Mouse (Mus musculus) midbrain, embryonic 16.5 days (tissue): ENCODE measurements at regions not wholly inside any gene's neighbourhood (a gene's known extent, or its start where the extent isn't known, plus 50 kb on each side); places are given as distances from the start of the nearest gene placed in this dataset.

Experiments used
- ATAC-seq: fragments of 200-750 bp; cut with Nextera tagmentation; 2 replicates; pipeline ENCODE4 v1.8.0; 2017; ENCODE audit warnings: moderate TSS enrichment
- H3K27ac ChIP-seq: fragments of 300-500 bp; sonication (generic); 2 replicates; pipeline ENCODE4 v1.5.1; 2014; ENCODE audit warnings: mild to moderate bottlenecking, low read length, mixed read lengths
- H3K27me3 ChIP-seq: fragments of 300-500 bp; sonication (generic); 2 replicates; pipeline ENCODE4 v1.6.1; 2014; ENCODE audit warnings: low read depth, low read length, mixed read lengths; ENCODE audit not compliant: control insufficient read depth, insufficient read depth
- H3K36me3 ChIP-seq: fragments of 300-500 bp; sonication (generic); 2 replicates; pipeline ENCODE4 v1.6.1; 2014; ENCODE audit warnings: mild to moderate bottlenecking, low read length, moderate library complexity, mixed read lengths; ENCODE audit not compliant: control insufficient read depth, insufficient read depth
- H3K4me1 ChIP-seq: fragments of 300-500 bp; sonication (generic); 2 replicates; pipeline ENCODE4 v1.6.1; 2014; ENCODE audit warnings: mild to moderate bottlenecking, low read length, mixed read lengths; ENCODE audit not compliant: control insufficient read depth, insufficient read depth
- H3K4me2 ChIP-seq: fragments of 300-500 bp; sonication (generic); 2 replicates; pipeline ENCODE4 v1.6.1; 2014; ENCODE audit warnings: mild to moderate bottlenecking, low read length, mixed read lengths
- H3K4me3 ChIP-seq: fragments of 300-500 bp; sonication (generic); 2 replicates; pipeline ENCODE4 v1.5.1; 2014; ENCODE audit warnings: low read depth, mild to moderate bottlenecking, low read length, moderate library complexity, mixed read lengths
- H3K9ac ChIP-seq: fragments of 300-500 bp; sonication (generic); 2 replicates; pipeline ENCODE4 v1.6.1; 2014; ENCODE audit warnings: low read depth, low read length, mixed read lengths
- H3K9me3 ChIP-seq: fragments of 300-500 bp; sonication (generic); replicated peaks from 2 replicates; pipeline ENCODE4 v1.6.1; 2014; ENCODE audit warnings: mild to moderate bottlenecking, low read length, mixed read lengths; ENCODE audit not compliant: control insufficient read depth, poor library complexity, severe bottlenecking
- WGBS: fragments of 180-500 bp; shearing (Covaris S2); extraction: QIAGEN DNeasy Blood & Tissue Kit; methylation state at CpG from one replicate; pipeline ENCODE4 v1.1.7; 2014; 5-methylcytosine and 5-hydroxymethylcytosine counted together

- Histone ChIP-seq H3K9ac (no peak overlapping the region), H3K4me2 (no peak overlapping the region), H3K9me3 (no peaks in the 10 kb centered on the region), H3K27ac (no peak overlapping the region), H3K27me3 (no peaks in the 10 kb centered on the region), H3K4me1 (no peaks in the 10 kb centered on the region), H3K4me3 (no peak overlapping the region), H3K36me3 (no peaks in the 10 kb centered on the region)
- no peak for ATAC-seq
These were observed 93.6 kb upstream of the Tnr start for GRCm38 (mm10) chr1:159429926-159430325.

GRCm38 (mm10) chr1:159433521-159433920, 90.0 kb upstream of the Tnr start:
- Histone ChIP-seq H3K9ac (no peak overlapping the region), H3K4me3 (no peak overlapping the region), H3K27me3 (no peaks in the 10 kb centered on the region), H3K27ac (no peak overlapping the region), H3K4me1 (no peaks in the 10 kb centered on the region), H3K9me3 (no peaks in the 10 kb centered on the region), H3K36me3 (no peaks in the 10 kb centered on the region), H3K4me2 (no peak overlapping the region)
- ATAC-seq = no peak
- WGBS = 95% methylated on average over 4 of the region's 4 CpGs

- Histone ChIP-seq H3K4me2 (no peak overlapping the region), H3K36me3 (no peaks in the 10 kb centered on the region), H3K27me3 (no peaks in the 10 kb centered on the region), H3K9ac (no peak overlapping the region), H3K4me3 (no peak overlapping the region), H3K4me1 (peaks cover 2% of the 10 kb centered on the region; the same call in 1 of the 2 replicates), H3K27ac (no peak overlapping the region), H3K9me3 (no peaks in the 10 kb centered on the region)
- 97% methylated on average over 1 of the region's 1 CpGs for WGBS
- ATAC-seq = no peak
These were observed 82.8 kb upstream of the Tnr start for GRCm38 (mm10) chr1:159440770-159441169.

GRCm38 (mm10) chr1:159444093-159444492, 79.5 kb upstream of the Tnr start:
- no peaks in the 10 kb centered on the region for H3K27me3 ChIP-seq
- WGBS = 73% methylated on average over 1 of the region's 1 CpGs
- ATAC-seq = no peak
- no peak overlapping the region for H3K27ac ChIP-seq
- no peak overlapping the region for H3K4me2 ChIP-seq
- H3K36me3 ChIP-seq = no peaks in the 10 kb centered on the region
- no peak overlapping the region for H3K4me3 ChIP-seq
- no peaks in the 10 kb centered on the region for H3K9me3 ChIP-seq
- no peak overlapping the region for H3K9ac ChIP-seq
- peaks cover 2% of the 10 kb centered on the region; the same call in 1 of the 2 replicates for H3K4me1 ChIP-seq

- 45% methylated on average over 1 of the region's 1 CpGs for WGBS
- no peak overlapping the region for H3K27ac ChIP-seq
These were observed 78.1 kb upstream of the Tnr start for GRCm38 (mm10) chr1:159445465-159445864.

GRCm38 (mm10) chr1:159451462-159451861, 72.1 kb upstream of the Tnr start:
- H3K9me3 ChIP-seq = no peaks in the 10 kb centered on the region
- no peak overlapping the region for H3K27ac ChIP-seq
- H3K9ac ChIP-seq = no peak overlapping the region
- H3K4me1 ChIP-seq = no peaks in the 10 kb centered on the region
- ATAC-seq = no peak
- H3K4me3 ChIP-seq = no peak overlapping the region
- H3K36me3 ChIP-seq = no peaks in the 10 kb centered on the region
- no peaks in the 10 kb centered on the region for H3K27me3 ChIP-seq
- no peak overlapping the region for H3K4me2 ChIP-seq
- WGBS = 79% methylated on average over 3 of the region's 3 CpGs

More at GRCm38 (mm10) chr1:159445465-159445864, 78.1 kb upstream of the Tnr start:
- Histone ChIP-seq H3K4me1 (peaks cover 2% of the 10 kb centered on the region; the same call in 1 of the 2 replicates), H3K27me3 (no peaks in the 10 kb centered on the region), H3K4me3 (no peak overlapping the region), H3K36me3 (no peaks in the 10 kb centered on the region), H3K9ac (no peak overlapping the region), H3K9me3 (no peaks in the 10 kb centered on the region), H3K4me2 (no peak overlapping the region)
- no peak for ATAC-seq

- H3K4me2 ChIP-seq = no peak overlapping the region
- H3K4me3 ChIP-seq = no peak overlapping the region
- no peaks in the 10 kb centered on the region for H3K4me1 ChIP-seq
- WGBS = 86% methylated on average over 4 of the region's 4 CpGs
- H3K36me3 ChIP-seq = no peaks in the 10 kb centered on the region
- no peaks in the 10 kb centered on the region for H3K27me3 ChIP-seq
- H3K9me3 ChIP-seq = no peaks in the 10 kb centered on the region
- H3K9ac ChIP-seq = no peak overlapping the region
- H3K27ac ChIP-seq = no peak overlapping the region
- no peak for ATAC-seq
These were observed 62.7 kb upstream of the Tnr start for GRCm38 (mm10) chr1:159460876-159461275.

- no peaks in the 10 kb centered on the region for H3K36me3 ChIP-seq
- no peak overlapping the region for H3K4me2 ChIP-seq
- no peak overlapping the region for H3K9ac ChIP-seq
- no peak for ATAC-seq
- H3K9me3 ChIP-seq = no peaks in the 10 kb centered on the region
- no peak overlapping the region for H3K27ac ChIP-seq
- no peak overlapping the region for H3K4me3 ChIP-seq
- H3K4me1 ChIP-seq = no peaks in the 10 kb centered on the region
- H3K27me3 ChIP-seq = no peaks in the 10 kb centered on the region
These were observed 52.6 kb upstream of the Tnr start for GRCm38 (mm10) chr1:159470941-159471340.
